Mouse (Mus musculus): ENCODE measurements around the gene Anxa11.
"Not testable (repeated sequence)": the region's sequence is repeated elsewhere in the genome, so short reads cannot be mapped to it uniquely, and the experiment has no call there.

Anxa11 gene

GRCm38 (mm10) chr14:25841579-25841978, 377 bp upstream of the Anxa11 start:
- DNase-seq (ENCODE audit: low read depth), result no peak

DNA sequence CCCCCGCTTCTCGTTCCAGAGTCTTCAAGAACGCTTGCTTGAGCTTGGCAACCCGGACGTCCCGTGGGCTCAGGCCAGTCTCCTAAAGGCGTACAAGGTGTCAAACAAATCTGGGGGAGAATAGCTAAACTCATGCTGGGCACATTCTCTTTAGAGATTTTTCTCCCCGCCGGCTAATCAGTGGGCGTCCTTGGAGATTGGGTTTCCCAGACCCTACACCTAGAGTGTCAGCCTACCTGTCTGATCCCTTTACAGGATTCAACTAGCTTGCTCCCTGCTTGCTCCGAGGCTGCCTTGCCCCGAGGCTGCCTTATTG, 690 bp downstream of the Anxa11 start:
- DNase-seq (ENCODE audit: low read depth), result no peak

DNA sequence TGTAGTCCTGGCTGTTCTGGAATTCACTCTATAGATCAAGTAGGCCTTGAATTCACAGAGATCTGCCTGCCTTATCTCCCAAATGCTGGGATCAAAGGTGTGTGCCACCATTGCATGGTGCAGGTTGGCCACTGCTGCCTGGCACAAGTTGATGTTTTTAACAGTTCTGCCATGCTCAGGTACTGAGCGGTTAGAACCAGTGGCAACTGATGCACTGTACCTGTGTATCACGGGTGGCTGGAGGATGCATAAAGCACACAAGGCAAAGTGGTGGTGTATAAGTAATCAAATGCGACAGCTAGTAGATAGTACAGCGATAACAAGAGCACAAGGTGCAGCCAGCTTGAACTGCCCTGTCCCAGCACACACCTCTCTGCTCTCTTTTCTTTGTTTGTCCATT, 2.4 kb downstream of the Anxa11 start:
- DNase-seq (ENCODE audit: low read depth), result no peak

DNA sequence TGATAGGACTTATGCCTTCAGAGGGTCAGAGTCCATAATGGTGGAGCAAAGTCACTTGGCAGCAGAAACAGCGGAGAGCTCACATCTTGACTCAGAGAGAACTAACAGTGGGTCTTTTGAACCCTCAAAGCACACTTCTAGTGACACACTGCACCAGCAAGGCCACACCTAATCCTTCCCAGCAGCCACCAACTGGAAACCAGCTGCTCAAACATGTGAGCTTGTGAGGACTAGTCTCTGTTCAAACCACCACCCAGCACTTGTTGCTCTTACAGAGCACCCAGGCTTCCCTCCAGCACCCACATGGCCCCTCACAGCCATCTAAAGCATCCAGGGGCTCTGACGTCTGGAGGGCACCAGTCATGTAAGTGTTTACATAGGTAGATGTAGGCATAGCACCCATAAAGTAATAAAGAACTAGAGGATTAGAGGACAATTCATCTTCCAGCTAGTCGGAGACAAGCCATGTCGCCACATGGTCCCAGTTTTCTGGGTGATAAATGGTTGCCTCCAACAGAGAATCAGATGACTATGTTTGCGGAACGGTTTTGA, 4.0 kb downstream of the Anxa11 start:
- DNase-seq (ENCODE audit: low read depth), result no peak

DNA sequence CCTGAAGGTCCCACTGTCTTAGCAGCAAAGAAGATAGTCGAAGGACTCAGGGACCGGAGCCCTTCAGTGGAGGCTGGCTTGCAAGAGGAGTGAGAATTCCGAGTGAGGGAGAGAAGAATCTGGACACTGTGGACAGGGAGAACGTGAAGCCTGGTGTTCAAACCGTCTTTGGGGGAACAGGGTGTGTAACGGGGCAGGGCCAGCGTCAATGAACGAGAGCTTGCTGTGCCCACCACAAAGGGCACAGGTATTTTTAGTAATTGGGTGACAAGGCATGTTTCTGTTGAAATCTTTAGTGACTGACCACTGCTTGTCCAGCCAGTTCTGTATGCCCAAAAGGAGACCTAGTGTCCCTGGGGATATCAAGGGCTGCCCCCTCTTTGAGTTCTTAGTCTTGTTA, 4.6 kb downstream of the Anxa11 start:
- no peak for DNase-seq (ENCODE audit: low read depth)

- DNase-seq (ENCODE audit: low read depth), result no peak
Observed at GRCm38 (mm10) chr14:25847660-25848059, 5.7 kb downstream of the Anxa11 start.

GRCm38 (mm10) chr14:25848237-25848636, 6.3 kb downstream of the Anxa11 start:
- no peak for DNase-seq (ENCODE audit: low read depth)

GRCm38 (mm10) chr14:25848708-25849107, 6.8 kb downstream of the Anxa11 start:
- DNase-seq (ENCODE audit: low read depth), result not testable (repeated sequence)

GRCm38 (mm10) chr14:25850433-25850832, 8.5 kb downstream of the Anxa11 start:
- DNase-seq (ENCODE audit: low read depth), result no peak

- no peak for DNase-seq (ENCODE audit: low read depth)
Observed at GRCm38 (mm10) chr14:25851189-25851588, 9.2 kb downstream of the Anxa11 start.

DNA sequence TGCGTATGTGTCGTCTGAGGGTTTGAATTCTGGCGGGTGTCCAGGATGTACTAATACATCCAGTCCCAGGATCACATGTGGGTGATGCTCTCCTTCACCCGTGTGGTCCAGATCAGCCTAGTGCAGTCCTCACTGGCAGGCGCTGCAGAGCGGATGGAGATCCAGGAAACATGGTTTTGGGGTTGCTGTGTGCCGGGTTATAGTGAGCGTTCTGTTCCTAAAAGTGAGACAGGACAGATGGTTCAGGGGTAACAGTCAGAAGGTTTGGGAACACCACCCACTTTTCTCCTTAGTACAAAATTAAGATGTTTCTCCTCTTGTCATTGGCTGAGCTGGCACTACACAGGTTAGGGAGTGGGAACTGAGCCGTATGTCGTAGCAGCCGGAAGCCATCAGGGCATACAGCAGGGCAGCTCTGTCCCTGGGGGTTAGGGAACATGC, 10.2 kb downstream of the Anxa11 start:
- no peak for DNase-seq (ENCODE audit: low read depth)

- DNase-seq (ENCODE audit: low read depth), result peak; percentile 58
Observed at GRCm38 (mm10) chr14:25853295-25853694, 11.3 kb downstream of the Anxa11 start.

- DNase-seq (ENCODE audit: low read depth), result no peak
Observed at GRCm38 (mm10) chr14:25853717-25854452, 11.9 kb downstream of the Anxa11 start.

DNA sequence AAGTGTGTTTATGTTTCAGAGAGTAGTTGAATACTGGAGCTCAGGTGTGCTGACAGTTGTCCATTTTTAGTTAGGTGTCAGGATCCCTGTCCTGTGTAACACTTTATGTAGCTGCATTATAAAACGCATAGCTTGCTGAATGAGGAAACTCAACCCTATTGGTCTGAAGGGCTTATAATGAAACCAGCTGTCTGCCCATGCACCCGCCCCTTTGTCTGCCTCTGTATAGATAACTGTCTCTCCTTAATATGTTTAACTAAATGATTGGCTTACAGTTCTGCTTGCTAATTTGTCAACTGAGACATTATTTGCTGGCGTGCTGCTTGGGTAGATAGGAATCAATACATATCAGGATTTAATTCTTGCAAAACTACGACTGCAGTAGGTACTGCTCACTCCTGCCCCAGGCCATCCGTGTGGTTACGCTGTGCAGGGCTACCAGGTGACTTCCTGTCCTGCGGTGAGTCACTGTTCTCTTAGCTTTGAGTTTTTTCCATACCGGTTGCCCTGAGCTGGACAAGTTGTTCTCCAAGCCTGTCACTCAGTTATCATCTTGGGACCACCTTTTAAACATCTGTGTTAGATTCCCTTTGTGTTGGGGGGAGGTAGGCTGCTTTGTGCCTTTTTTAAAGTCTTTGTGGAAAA, 13.4 kb downstream of the Anxa11 start:
- no peak for DNase-seq (ENCODE audit: low read depth)

DNA sequence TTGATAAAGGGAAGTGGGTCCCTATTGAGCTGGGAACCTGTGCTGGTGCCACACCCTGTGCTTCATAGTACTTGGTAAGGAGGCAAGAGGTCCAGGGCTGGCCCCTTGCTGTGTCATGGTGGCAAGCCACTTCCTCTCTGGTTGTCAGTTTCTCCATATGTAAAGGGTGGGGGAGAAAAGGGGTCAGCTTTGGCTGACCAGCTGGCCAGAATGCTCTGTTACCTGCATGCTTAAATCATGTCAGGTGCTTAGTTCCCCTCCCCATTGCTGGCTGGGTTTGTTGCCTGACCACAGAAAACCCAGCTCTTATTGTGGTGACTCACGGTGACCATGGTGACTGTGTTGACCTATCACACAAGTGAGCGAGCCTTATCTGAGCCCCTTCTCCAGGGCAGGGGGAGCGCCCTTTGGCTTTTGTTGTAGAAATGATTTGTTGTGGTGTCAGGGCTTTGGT, 15.2 kb downstream of the Anxa11 start:
- DNase-seq (ENCODE audit: low read depth), result no peak

- DNase-seq (ENCODE audit: low read depth), result no peak
Observed at GRCm38 (mm10) chr14:25857940-25858339, 16.0 kb downstream of the Anxa11 start.

GRCm38 (mm10) chr14:25861771-25862530, 20.0 kb downstream of the Anxa11 start:
- no peak for DNase-seq (ENCODE audit: low read depth)

DNA sequence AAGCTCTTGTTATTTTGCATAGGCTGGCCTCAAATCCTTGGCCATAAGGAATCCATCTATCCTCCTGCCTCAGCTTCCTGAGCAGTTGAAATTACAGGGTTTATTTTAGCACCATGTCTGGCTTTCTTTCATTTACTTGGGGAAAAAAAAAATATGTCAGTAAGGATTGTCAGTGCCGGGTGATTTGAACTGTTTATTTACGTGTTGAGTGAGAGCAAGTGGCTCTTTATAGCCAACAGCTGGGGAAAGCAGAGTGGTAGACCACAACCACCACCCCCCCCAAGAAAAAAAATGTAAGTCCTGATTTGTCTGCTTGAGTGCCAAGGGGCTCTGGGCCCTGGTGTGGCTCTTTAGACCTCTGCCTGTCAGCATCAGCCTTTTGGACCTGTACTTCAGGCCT, 21.8 kb downstream of the Anxa11 start:
- DNase-seq (ENCODE audit: low read depth), result no peak

DNA sequence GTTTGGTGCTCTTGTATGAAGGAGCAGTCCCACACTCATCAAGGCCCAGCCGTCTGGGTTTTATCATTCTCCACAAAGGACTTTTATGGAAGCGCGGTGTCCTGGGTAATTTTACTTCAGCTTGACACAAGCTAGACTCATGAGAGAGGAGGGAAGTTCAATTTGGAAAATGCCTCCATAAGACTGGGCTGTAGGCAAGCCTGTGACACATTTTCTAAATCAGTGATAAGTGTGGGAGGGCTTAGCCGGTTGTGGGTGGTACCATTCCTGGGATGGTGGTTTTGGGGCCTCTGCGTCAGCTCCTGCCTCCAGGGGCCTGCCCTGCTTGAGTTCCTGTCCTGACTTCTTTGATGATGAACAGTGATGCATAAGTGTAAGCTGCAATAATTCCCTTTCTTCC, 23.3 kb downstream of the Anxa11 start:
- no peak for DNase-seq (ENCODE audit: low read depth)

- DNase-seq (ENCODE audit: low read depth), result no peak
Observed at GRCm38 (mm10) chr14:25866384-25866783, 24.4 kb downstream of the Anxa11 start.

DNA sequence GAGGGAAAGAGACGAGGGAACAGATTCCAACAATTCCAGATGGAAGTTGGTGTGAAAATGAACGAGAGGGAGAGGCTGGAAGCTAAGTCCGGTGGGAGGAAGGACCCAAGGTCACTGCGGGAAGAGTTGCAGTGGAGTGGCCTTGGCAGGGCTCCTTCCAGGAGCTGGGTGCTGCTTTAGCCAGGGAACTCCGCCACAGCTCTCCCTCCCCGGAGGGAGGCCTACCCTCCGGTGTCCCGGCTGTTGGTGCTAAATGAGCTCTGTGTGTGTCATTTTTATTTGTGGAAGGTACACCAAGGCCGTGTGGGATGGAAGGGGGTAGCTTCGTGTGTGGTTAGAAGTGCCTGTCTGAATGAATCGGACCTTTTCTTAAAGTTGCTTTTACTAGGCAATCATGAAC, 24.9 kb downstream of the Anxa11 start:
- DNase-seq (ENCODE audit: low read depth), result no peak

GRCm38 (mm10) chr14:25867834-25868233, 25.9 kb downstream of the Anxa11 start:
- no peak for DNase-seq (ENCODE audit: low read depth)

- no peak for DNase-seq (ENCODE audit: low read depth)
Observed at GRCm38 (mm10) chr14:25868706-25869105, 26.8 kb downstream of the Anxa11 start.

All from fibroblast of lung, adult 2 months (primary cell).